Mouse (Mus musculus): ENCODE data around the gene Use1. TPM values are rescaled to one million over a fixed set of nuclear protein-coding genes. Genes with fewer than 3 reads are reported as not detected.

Use1 gene
- polyA plus RNA-seq, 1 experiment: 156 TPM

GRCm38 (mm10) chr8:71346581-71346980 is 20.1 kb upstream of the Use1 start:
- TF ChIP-seq POLR2A (IDR thresholded peaks at IDR 0.05; ENCODE audit: control insufficient read depth, extremely low read depth, insufficient read depth, low read length, poor library complexity) (no peak), CTCF (IDR thresholded peaks at IDR 0.05; ENCODE audit: borderline replicate concordance, control insufficient read depth, extremely low read depth, insufficient read depth, low read length, poor library complexity) (no peak)
- no peak overlapping the region for H3K27ac ChIP-seq (ENCODE audit: control insufficient read depth, insufficient read depth, low read length)
- peaks cover 70% of the 10 kb centered on the region for H3K36me3 ChIP-seq (ENCODE audit: control insufficient read depth, insufficient read depth, low read length)
- H3K4me3 ChIP-seq (ENCODE audit: control insufficient read depth, insufficient read depth, low read length): no peak overlapping the region
- H3K27me3 ChIP-seq (ENCODE audit: control insufficient read depth, insufficient read depth, low read length): no peaks in the 10 kb centered on the region
- no peak for DNase-seq
- no peaks in the 10 kb centered on the region for H3K4me1 ChIP-seq (replicated peaks; ENCODE audit: control insufficient read depth, insufficient read depth, low read length)
- 97% methylated on average over 1 of the region's 1 CpGs for WGBS

- no peaks in the 10 kb centered on the region for H3K27me3 ChIP-seq (ENCODE audit: control insufficient read depth, insufficient read depth, low read length)
- H3K4me3 ChIP-seq (ENCODE audit: control insufficient read depth, insufficient read depth, low read length): no peak overlapping the region
- DNase-seq: no peak
- WGBS: 85% methylated on average over 3 of the region's 3 CpGs
- peaks cover 66% of the 10 kb centered on the region for H3K36me3 ChIP-seq (ENCODE audit: control insufficient read depth, insufficient read depth, low read length)
- TF ChIP-seq POLR2A (IDR thresholded peaks at IDR 0.05; ENCODE audit: control insufficient read depth, extremely low read depth, insufficient read depth, low read length, poor library complexity) (no peak), CTCF (IDR thresholded peaks at IDR 0.05; ENCODE audit: borderline replicate concordance, control insufficient read depth, extremely low read depth, insufficient read depth, low read length, poor library complexity) (no peak)
- H3K27ac ChIP-seq (ENCODE audit: control insufficient read depth, insufficient read depth, low read length): no peak overlapping the region
- no peaks in the 10 kb centered on the region for H3K4me1 ChIP-seq (replicated peaks; ENCODE audit: control insufficient read depth, insufficient read depth, low read length)
Measured at GRCm38 (mm10) chr8:71351117-71351516, 15.5 kb upstream of the Use1 start.

GRCm38 (mm10) chr8:71351520-71351919 is 15.1 kb upstream of the Use1 start:
- Histone ChIP-seq H3K4me3 (ENCODE audit: control insufficient read depth, insufficient read depth, low read length) (no peak overlapping the region), H3K36me3 (ENCODE audit: control insufficient read depth, insufficient read depth, low read length) (peaks cover 62% of the 10 kb centered on the region), H3K27me3 (ENCODE audit: control insufficient read depth, insufficient read depth, low read length) (no peaks in the 10 kb centered on the region), H3K27ac (ENCODE audit: control insufficient read depth, insufficient read depth, low read length) (no peak overlapping the region), H3K4me1 (replicated peaks; ENCODE audit: control insufficient read depth, insufficient read depth, low read length) (no peaks in the 10 kb centered on the region)
- 98% methylated on average over 1 of the region's 1 CpGs for WGBS
- DNase-seq: no peak
- no peak for TF ChIP-seq CTCF (IDR thresholded peaks at IDR 0.05; ENCODE audit: borderline replicate concordance, control insufficient read depth, extremely low read depth, insufficient read depth, low read length, poor library complexity)
- TF ChIP-seq POLR2A (IDR thresholded peaks at IDR 0.05; ENCODE audit: control insufficient read depth, extremely low read depth, insufficient read depth, low read length, poor library complexity): no peak

GRCm38 (mm10) chr8:71358026-71358425 is 8.6 kb upstream of the Use1 start:
- WGBS: 93% methylated on average over 3 of the region's 3 CpGs

GRCm38 (mm10) chr8:71367529-71368176 is 1.0 kb downstream of the Use1 start:
- H3K27me3 ChIP-seq (ENCODE audit: control insufficient read depth, insufficient read depth, low read length): no peaks in the 10 kb centered on the region
- peak overlapping the region; percentile 4; the same call in 1 of the 2 replicates for H3K27ac ChIP-seq (ENCODE audit: control insufficient read depth, insufficient read depth, low read length)
- H3K4me3 ChIP-seq (ENCODE audit: control insufficient read depth, insufficient read depth, low read length): peak overlapping the region; percentile 73
- H3K36me3 ChIP-seq (ENCODE audit: control insufficient read depth, insufficient read depth, low read length): no peaks in the 10 kb centered on the region
- H3K4me1 ChIP-seq (replicated peaks; ENCODE audit: control insufficient read depth, insufficient read depth, low read length): peaks cover 16% of the 10 kb centered on the region
- no peak for DNase-seq
- 25% methylated on average over 17 of the region's 17 CpGs for WGBS
- TF ChIP-seq POLR2A (IDR thresholded peaks at IDR 0.05; ENCODE audit: control insufficient read depth, extremely low read depth, insufficient read depth, low read length, poor library complexity) (no peak), CTCF (IDR thresholded peaks at IDR 0.05; ENCODE audit: borderline replicate concordance, control insufficient read depth, extremely low read depth, insufficient read depth, low read length, poor library complexity) (no peak)

More at GRCm38 (mm10) chr8:71358026-71358425, 8.6 kb upstream of the Use1 start:
- Histone ChIP-seq H3K27me3 (ENCODE audit: control insufficient read depth, insufficient read depth, low read length) (no peaks in the 10 kb centered on the region), H3K4me1 (replicated peaks; ENCODE audit: control insufficient read depth, insufficient read depth, low read length) (no peaks in the 10 kb centered on the region), H3K4me3 (ENCODE audit: control insufficient read depth, insufficient read depth, low read length) (no peak overlapping the region), H3K27ac (ENCODE audit: control insufficient read depth, insufficient read depth, low read length) (no peak overlapping the region), H3K36me3 (ENCODE audit: control insufficient read depth, insufficient read depth, low read length) (peaks cover 47% of the 10 kb centered on the region)
- DNase-seq: no peak
- TF ChIP-seq CTCF (IDR thresholded peaks at IDR 0.05; ENCODE audit: borderline replicate concordance, control insufficient read depth, extremely low read depth, insufficient read depth, low read length, poor library complexity) (no peak), POLR2A (IDR thresholded peaks at IDR 0.05; ENCODE audit: control insufficient read depth, extremely low read depth, insufficient read depth, low read length, poor library complexity) (no peak)

GRCm38 (mm10) chr8:71368366-71368765 is 1.7 kb downstream of the Use1 start:
- no peak overlapping the region for H3K4me3 ChIP-seq (ENCODE audit: control insufficient read depth, insufficient read depth, low read length)

More at GRCm38 (mm10) chr8:71368366-71368765, 1.7 kb downstream of the Use1 start:
- H3K27me3 ChIP-seq (ENCODE audit: control insufficient read depth, insufficient read depth, low read length): no peaks in the 10 kb centered on the region
- TF ChIP-seq CTCF (IDR thresholded peaks at IDR 0.05; ENCODE audit: borderline replicate concordance, control insufficient read depth, extremely low read depth, insufficient read depth, low read length, poor library complexity) (no peak), POLR2A (IDR thresholded peaks at IDR 0.05; ENCODE audit: control insufficient read depth, extremely low read depth, insufficient read depth, low read length, poor library complexity) (no peak)
- H3K4me1 ChIP-seq (replicated peaks; ENCODE audit: control insufficient read depth, insufficient read depth, low read length): peaks cover 16% of the 10 kb centered on the region
- DNase-seq: no peak
- no peak overlapping the region for H3K27ac ChIP-seq (ENCODE audit: control insufficient read depth, insufficient read depth, low read length)
- no peaks in the 10 kb centered on the region for H3K36me3 ChIP-seq (ENCODE audit: control insufficient read depth, insufficient read depth, low read length)

Data from thymus, adult 2 months (tissue).